Mouse (Mus musculus): ENCODE data around the gene Nfe2l1.
A peak's percentile ranks its signal among the peaks of the same experiment; 100 is the strongest.
"Not testable (repeated sequence)": the region's sequence is repeated elsewhere in the genome, so short reads cannot be mapped to it uniquely, and the experiment has no call there.

Nfe2l1 gene

GRCm38 (mm10) chr11:96780306-96780705 is 49.5 kb downstream of the Nfe2l1 start:
- peak; percentile 93 for DNase-seq (ENCODE audit: low read depth, low spot score)

GRCm38 (mm10) chr11:96778061-96778627 is 51.6 kb downstream of the Nfe2l1 start:
- not testable (repeated sequence) for DNase-seq (ENCODE audit: low read depth, low spot score)

- peak; percentile 99 for DNase-seq (ENCODE audit: low read depth, low spot score)
Observed at GRCm38 (mm10) chr11:96776968-96777962, 52.5 kb downstream of the Nfe2l1 start, which contains the start of gene Snx11. Gene Snx11, minus strand, starts transcription at chr11:96777559.

- DNase-seq (ENCODE audit: low read depth, low spot score), result no peak
Observed at GRCm38 (mm10) chr11:96776068-96776467, 53.7 kb downstream of the Nfe2l1 start.

GRCm38 (mm10) chr11:96775665-96776064 is 54.1 kb downstream of the Nfe2l1 start:
- DNase-seq (ENCODE audit: low read depth, low spot score), result no peak

GRCm38 (mm10) chr11:96775063-96775462 is 54.7 kb downstream of the Nfe2l1 start:
- DNase-seq (ENCODE audit: low read depth, low spot score), result no peak

GRCm38 (mm10) chr11:96774536-96774935 is 55.2 kb downstream of the Nfe2l1 start:
- DNase-seq (ENCODE audit: low read depth, low spot score), result peak; percentile 76

- no peak for DNase-seq (ENCODE audit: low read depth, low spot score)
Observed at GRCm38 (mm10) chr11:96772413-96772812, 57.4 kb downstream of the Nfe2l1 start.

GRCm38 (mm10) chr11:96771274-96771975 is 58.3 kb downstream of the Nfe2l1 start:
- DNase-seq (ENCODE audit: low read depth, low spot score), result no peak

GRCm38 (mm10) chr11:96768240-96768639 is 61.5 kb downstream of the Nfe2l1 start:
- no peak for DNase-seq (ENCODE audit: low read depth, low spot score)
